Mouse (Mus musculus): Measurements from ENCODE around the gene Igsf8. TPM values are rescaled to one million over a fixed set of nuclear protein-coding genes. Genes with fewer than 3 reads are reported as not detected.

Igsf8 gene
- polyA plus RNA-seq, 1 experiment from 2014 or later = 148 TPM

GRCm38 (mm10) chr1:172271765-172272164 lies 10.3 kb downstream of the Igsf8 start:
- ChIA-PET POLR2A (no interaction called here), CTCF (interaction anchor here (2.1 kb wide), 1 partner anchor 10 kb away, joined by 6 read pairs; the partner anchor contains the start of gene Igsf8)
- TF ChIP-seq CTCF (IDR thresholded peaks at IDR 0.05) = no peak
- in situ Hi-C loops (cut with MboI; ENCODE audit: low pct_unique_long_range_greater_than_20kb) = no loop called here
- no peak for ATAC-seq
- no peak for DNase-seq (ENCODE audit: low read depth, low spot score)
- no peaks in the 10 kb centered on the region for H3K27me3 ChIP-seq

- DNase-seq (ENCODE audit: low read depth, low spot score) = no peak
- no peak for ATAC-seq
- POLR2A ChIA-PET = interaction anchor here (0.6 kb wide), 1 partner anchor 12 kb away, joined by 4 read pairs; the partner anchor contains the start of gene Igsf8
- no peaks in the 10 kb centered on the region for H3K27me3 ChIP-seq
- TF ChIP-seq CTCF (IDR thresholded peaks at IDR 0.05) = no peak
- in situ Hi-C loops (cut with MboI; ENCODE audit: low pct_unique_long_range_greater_than_20kb) = no loop called here
- CTCF ChIA-PET = interaction anchor here (1.7 kb wide), 1 partner anchor 15 kb away, joined by 6 read pairs; the partner anchor contains the start of gene Atp1a4
Observed at GRCm38 (mm10) chr1:172273386-172273785, 11.9 kb downstream of the Igsf8 start.

GRCm38 (mm10) chr1:172274116-172274515 lies 12.7 kb downstream of the Igsf8 start:
- no peak for ATAC-seq
- POLR2A ChIA-PET = interaction anchor here (0.6 kb wide), 1 partner anchor 13 kb away, joined by 4 read pairs; the partner anchor contains the start of gene Igsf8
- in situ Hi-C loops (cut with MboI; ENCODE audit: low pct_unique_long_range_greater_than_20kb) = no loop called here
- no peak for TF ChIP-seq CTCF (IDR thresholded peaks at IDR 0.05)
- CTCF ChIA-PET = interaction anchor here (1.1 to 1.7 kb wide), 2 partner anchors 16 to 19 kb away, joined by 3 to 6 read pairs; partner anchors contain the start of gene Atp1a4
- no peaks in the 10 kb centered on the region for H3K27me3 ChIP-seq
- DNase-seq (ENCODE audit: low read depth, low spot score) = no peak

GRCm38 (mm10) chr1:172274547-172274946 lies 13.1 kb downstream of the Igsf8 start:
- DNase-seq (ENCODE audit: low read depth, low spot score) (no peak), ATAC-seq (no peak)
- POLR2A ChIA-PET = interaction anchor here (0.8 kb wide), 1 partner anchor 23 kb away, joined by 3 read pairs; the partner anchor contains the start of gene Atp1a2
- H3K27me3 ChIP-seq = no peaks in the 10 kb centered on the region
- in situ Hi-C loops (cut with MboI; ENCODE audit: low pct_unique_long_range_greater_than_20kb) = no loop called here
- TF ChIP-seq CTCF (IDR thresholded peaks at IDR 0.05) = no peak
- CTCF ChIA-PET = interaction anchor here (1.1 to 1.7 kb wide), 2 partner anchors 19 kb away, joined by 3 read pairs; no protein-coding TSS in a partner anchor

GRCm38 (mm10) chr1:172277172-172277571 lies 15.7 kb downstream of the Igsf8 start:
- ATAC-seq (no peak), DNase-seq (ENCODE audit: low read depth, low spot score) (no peak)
- POLR2A ChIA-PET = no interaction called here
- TF ChIP-seq CTCF (IDR thresholded peaks at IDR 0.05) = no peak
- in situ Hi-C loops (cut with MboI; ENCODE audit: low pct_unique_long_range_greater_than_20kb) = no loop called here
- CTCF ChIA-PET = no interaction called here
- no peaks in the 10 kb centered on the region for H3K27me3 ChIP-seq

- ATAC-seq (no peak), DNase-seq (ENCODE audit: low read depth, low spot score) (no peak)
- H3K27me3 ChIP-seq = no peaks in the 10 kb centered on the region
- TF ChIP-seq CTCF (IDR thresholded peaks at IDR 0.05) = no peak
- CTCF ChIA-PET = no interaction called here
- in situ Hi-C loops (cut with MboI; ENCODE audit: low pct_unique_long_range_greater_than_20kb) = no loop called here
- POLR2A ChIA-PET = interaction anchor here (1.0 kb wide), 1 partner anchor 31 kb away, joined by 3 read pairs; no protein-coding TSS in a partner anchor
Observed at GRCm38 (mm10) chr1:172278328-172278727, 16.9 kb downstream of the Igsf8 start.

GRCm38 (mm10) chr1:172279768-172280509 lies 18.5 kb downstream of the Igsf8 start:
- ATAC-seq = no peak
- ChIA-PET POLR2A (no interaction called here), CTCF (interaction anchor here (0.7 to 1.7 kb wide), 2 partner anchors 9 to 31 kb away, joined by 3 to 4 read pairs; no protein-coding TSS in a partner anchor)
- DNase-seq (ENCODE audit: low read depth, low spot score) = no peak
- H3K27me3 ChIP-seq = no peaks in the 10 kb centered on the region
- no peak for TF ChIP-seq CTCF (IDR thresholded peaks at IDR 0.05)
- in situ Hi-C loops (cut with MboI; ENCODE audit: low pct_unique_long_range_greater_than_20kb) = no loop called here

- ChIA-PET CTCF (interaction anchor here (1.7 kb wide), 1 partner anchor 11 kb away, joined by 4 read pairs; no protein-coding TSS in a partner anchor), POLR2A (no interaction called here)
- no peaks in the 10 kb centered on the region for H3K27me3 ChIP-seq
- TF ChIP-seq CTCF (IDR thresholded peaks at IDR 0.05) = no peak
- no peak for DNase-seq (ENCODE audit: low read depth, low spot score)
- in situ Hi-C loops (cut with MboI; ENCODE audit: low pct_unique_long_range_greater_than_20kb) = no loop called here
- peak; percentile 24 for ATAC-seq
Observed at GRCm38 (mm10) chr1:172281522-172282254, 20.2 kb downstream of the Igsf8 start.

- no peak for DNase-seq (ENCODE audit: low read depth, low spot score)
- CTCF ChIA-PET = interaction anchor here (0.7 to 1.6 kb wide), 4 partner anchors 20 to 152 kb away, joined by 3 to 4 read pairs (median 3); partner anchors contain the start of gene Igsf8
- in situ Hi-C loops (cut with MboI; ENCODE audit: low pct_unique_long_range_greater_than_20kb) = no loop called here
- no peak for ATAC-seq
- POLR2A ChIA-PET = interaction anchor here (0.8 kb wide), 1 partner anchor 118 kb away, joined by 5 read pairs; no protein-coding TSS in a partner anchor
- H3K27me3 ChIP-seq = no peaks in the 10 kb centered on the region
- TF ChIP-seq CTCF (IDR thresholded peaks at IDR 0.05) = no peak
Observed at GRCm38 (mm10) chr1:172283073-172283472, 21.6 kb downstream of the Igsf8 start.

- ChIA-PET CTCF (no interaction called here), POLR2A (no interaction called here)
- no peak for TF ChIP-seq CTCF (IDR thresholded peaks at IDR 0.05)
- ATAC-seq (no peak), DNase-seq (ENCODE audit: low read depth, low spot score) (no peak)
- in situ Hi-C loops (cut with MboI; ENCODE audit: low pct_unique_long_range_greater_than_20kb) = no loop called here
- no peaks in the 10 kb centered on the region for H3K27me3 ChIP-seq
Observed at GRCm38 (mm10) chr1:172284221-172284620, 22.8 kb downstream of the Igsf8 start.

Data from Patski (cell line).